Comparison of ENCODE assay signal across 8 mouse cellular contexts in genomic region chr2:121288901-121289729, GRCm38 (mm10). TPM values are rescaled to one million over a fixed set of nuclear protein-coding genes. Genes with fewer than 3 reads are reported as not detected.
DNase-seq lines count a peak whose midpoint lies in the region; ATAC-seq lines count a peak whose summit lies in the region.

Gene Map1a, plus strand, starts transcription at chr2:121289600.

- peak within 1 kb of the TSS; percentile 80 for H3K4me2 ChIP-seq in hindbrain, embryonic 13.5 days

- peaks cover 6% of the 10 kb centered on the region; the same call in 1 of the 2 replicates for H3K27me3 ChIP-seq in hindbrain, embryonic 13.5 days

- peak; percentile 94 for DNase-seq in NIH3T3 (ENCODE audit: low read depth)
- DNase-seq in cerebellum, postnatal 10 days, result peak; percentile 98 to 99
- DNase-seq in frontal cortex, postnatal 14 days (ENCODE audit: low spot score in 2 of 2), result peak; percentile 94 to 97
- DNase-seq in layer of hippocampus, postnatal 25 days (ENCODE audit: extremely low spot score in 1 of 2, low spot score in 1 of 2), result peak; percentile 85 to 89
- peak; percentile 88 for DNase-seq in lung, postnatal 25 days (ENCODE audit: low spot score)
- peak; percentile 99 for DNase-seq in retina, embryonic 14.5 days (ENCODE audit: low spot score)
- DNase-seq in thymus, postnatal 4 days, result peak; percentile 89

- peaks cover 38% of the 10 kb centered on the region for H3K4me1 ChIP-seq in hindbrain, embryonic 13.5 days (replicated peaks)

- H3K9ac ChIP-seq in hindbrain, embryonic 13.5 days, result peak within 1 kb of the TSS; percentile 76

- H3K36me3 ChIP-seq in hindbrain, embryonic 13.5 days, result no peaks in the 10 kb centered on the region

- H3K4me3 ChIP-seq in hindbrain, embryonic 13.5 days, result peak within 1 kb of the TSS; percentile 62

- H3K27ac ChIP-seq in hindbrain, embryonic 13.5 days, result peak within 1 kb of the TSS; percentile 92

- no peaks in the 10 kb centered on the region for H3K9me3 ChIP-seq in hindbrain, embryonic 13.5 days

- ATAC-seq in hindbrain, embryonic 13.5 days (ENCODE audit: low FRiP score), result peak; percentile 98

- WGBS in hindbrain, embryonic 13.5 days, result under 1% methylated on average over 48 of the region's 48 CpGs

RNA-seq across cellular contexts. Expression of gene Map1a, which starts in this region (rescaled TPM):
- polyA plus RNA-seq in hindbrain, embryonic 13.5 days (2015; fragmentation: Nextera tagmentation; extraction: Ambion mirVana), result 16.1 and 20.0 TPM in 2 replicates
- total RNA-seq in layer of hippocampus, postnatal 25 days (2021), result 100 to 1,000 TPM; 513 to 580 TPM

Comparison
In these comparisons a context has a peak if more than half of its experiments do, and no peak if none do; other contexts are left out.
1. Peak in every context shown above with its lines: DNase-seq, ATAC-seq, H3K4me3 ChIP-seq and H3K27ac ChIP-seq.